Mouse (Mus musculus) midbrain, embryonic 12.5 days (tissue): Measurements from ENCODE around the gene Ube2j1. TPM values are rescaled to one million over a fixed set of nuclear protein-coding genes. Genes with fewer than 3 reads are reported as not detected.

Experiments
- ATAC-seq: fragments of 200-750 bp; cut with Nextera tagmentation; 2 replicates; pipeline ENCODE4 v1.8.0; 2017; ENCODE audit warnings: low read depth, moderate TSS enrichment, moderate library complexity; ENCODE audit not compliant: low FRiP score
- H3K27ac ChIP-seq: fragments of 300-500 bp; sonication (generic); replicated peaks from 2 replicates; pipeline ENCODE4 v1.5.1; 2016; ENCODE audit warnings: mild to moderate bottlenecking
- H3K27me3 ChIP-seq: fragments of 300-500 bp; sonication (generic); 2 replicates; pipeline ENCODE4 v1.6.1; 2016; ENCODE audit warnings: mild to moderate bottlenecking
- H3K36me3 ChIP-seq: fragments of 300-500 bp; sonication (generic); 2 replicates; pipeline ENCODE4 v1.6.1; 2016
- H3K4me1 ChIP-seq: fragments of 300-500 bp; sonication (generic); 2 replicates; pipeline ENCODE4 v1.6.1; 2016
- H3K4me2 ChIP-seq: fragments of 300-500 bp; sonication (generic); replicated peaks from 2 replicates; pipeline ENCODE4 v1.6.1; 2016; ENCODE audit warnings: mild to moderate bottlenecking, moderate library complexity
- H3K4me3 ChIP-seq: fragments of 300-500 bp; sonication (generic); 2 replicates; pipeline ENCODE4 v1.5.1; 2016; ENCODE audit warnings: mild to moderate bottlenecking
- H3K9ac ChIP-seq: fragments of 300-500 bp; sonication (generic); replicated peaks from 2 replicates; pipeline ENCODE4 v1.6.1; 2016; ENCODE audit warnings: mild to moderate bottlenecking, moderate library complexity
- H3K9me3 ChIP-seq: fragments of 300-500 bp; sonication (generic); 2 replicates; pipeline ENCODE4 v1.6.1; 2016; ENCODE audit warnings: mild to moderate bottlenecking
- WGBS: fragments of 180-500 bp; shearing (Covaris S2); methylation state at CpG from one replicate; pipeline ENCODE4 v1.1.7; 2016; 5-methylcytosine and 5-hydroxymethylcytosine counted together
- polyA plus RNA-seq: library from polyadenylated mRNA; unstranded; fragments of >200 nt; fragmentation: Nextera tagmentation; extraction: Ambion mirVana; gene quantifications from 2 replicates; pipeline ENCODE4 v1.2.1, GENCODE M21; 2016

Gene Ube2j1
- 51.7 and 55.1 TPM in 2 replicates for polyA plus RNA-seq

DNA sequence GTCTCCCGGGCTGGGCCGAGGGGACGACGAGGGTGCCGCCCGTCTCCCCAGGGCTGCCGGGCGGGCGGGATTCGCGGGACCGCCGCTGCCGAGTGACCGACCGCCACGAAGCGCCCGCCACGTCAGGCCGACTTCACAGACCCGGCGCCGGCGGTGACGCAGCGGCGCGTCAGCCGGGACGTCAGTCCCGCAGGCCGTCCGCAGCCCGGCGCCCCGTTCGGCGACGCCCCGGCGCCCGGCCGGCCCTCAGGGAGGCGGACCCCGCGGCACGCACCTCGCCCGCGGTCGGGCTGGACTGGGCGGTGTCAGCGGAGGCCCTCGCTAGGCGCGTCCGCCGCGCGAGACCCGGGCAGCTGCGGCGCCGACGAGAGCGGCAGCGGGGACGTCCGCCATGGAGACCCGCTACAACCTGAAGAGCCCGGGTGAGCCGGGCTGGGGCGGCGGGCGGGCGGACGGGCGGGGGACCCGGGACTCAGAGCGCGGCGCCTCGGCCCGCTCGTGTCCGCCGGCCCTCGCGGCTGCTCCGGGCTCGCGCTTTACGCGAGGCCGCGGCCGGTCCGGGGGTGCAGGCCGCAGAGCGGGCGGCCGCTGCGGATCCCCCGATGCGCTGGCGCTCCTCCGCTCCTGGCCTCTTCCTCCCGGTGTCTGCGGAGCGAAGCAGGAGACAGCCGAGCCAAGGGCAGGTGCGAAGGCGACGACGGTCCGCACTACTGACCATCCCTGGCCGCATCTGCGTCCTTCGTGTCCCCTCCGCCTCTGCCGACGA, at the start of gene Ube2j1:
Gene Ube2j1, plus strand, starts transcription at position 222 of the 766 bp plus-strand sequence.
- H3K27me3 ChIP-seq: no peaks in the 10 kb centered on the region
- H3K36me3 ChIP-seq: peaks cover 15% of the 10 kb centered on the region; the same call in 1 of the 2 replicates
- peak; percentile 98 for ATAC-seq
- H3K4me2 ChIP-seq: peak within 1 kb of the TSS; percentile 64
- peak within 1 kb of the TSS; percentile 80 for H3K9ac ChIP-seq
- peak within 1 kb of the TSS; percentile 92 for H3K27ac ChIP-seq
- H3K4me3 ChIP-seq: peak within 1 kb of the TSS; percentile 56
- H3K4me1 ChIP-seq: peaks cover 23% of the 10 kb centered on the region
- 0 out of 2 replicates have a peak, but pooled peaks cover 5% of the 10 kb centered on the region for H3K9me3 ChIP-seq
- 0% methylated on average over 97 of the region's 123 CpGs for WGBS

DNA sequence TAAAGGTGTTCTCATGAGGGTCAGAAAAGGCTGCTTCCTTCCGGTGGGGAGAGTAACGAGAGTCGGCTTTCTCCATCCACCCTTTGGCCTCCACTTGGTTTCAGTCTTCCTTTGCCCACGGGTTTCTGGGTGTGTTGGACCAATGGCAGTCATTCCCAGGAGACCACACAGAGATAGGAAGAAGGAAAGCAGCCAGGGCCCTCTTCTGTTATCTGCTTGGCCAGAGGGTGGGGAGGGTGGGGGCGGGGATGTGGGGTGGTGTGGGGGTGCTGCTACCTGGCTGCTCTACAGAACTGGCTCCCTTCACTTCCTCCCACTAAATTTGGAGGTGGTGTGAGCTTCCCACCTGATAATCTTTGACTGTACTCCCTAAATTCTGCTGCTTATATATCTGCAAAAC, 49.6 kb upstream of the Ube2j1 start:
- peak overlapping the region; percentile 88 for H3K4me2 ChIP-seq

DNA sequence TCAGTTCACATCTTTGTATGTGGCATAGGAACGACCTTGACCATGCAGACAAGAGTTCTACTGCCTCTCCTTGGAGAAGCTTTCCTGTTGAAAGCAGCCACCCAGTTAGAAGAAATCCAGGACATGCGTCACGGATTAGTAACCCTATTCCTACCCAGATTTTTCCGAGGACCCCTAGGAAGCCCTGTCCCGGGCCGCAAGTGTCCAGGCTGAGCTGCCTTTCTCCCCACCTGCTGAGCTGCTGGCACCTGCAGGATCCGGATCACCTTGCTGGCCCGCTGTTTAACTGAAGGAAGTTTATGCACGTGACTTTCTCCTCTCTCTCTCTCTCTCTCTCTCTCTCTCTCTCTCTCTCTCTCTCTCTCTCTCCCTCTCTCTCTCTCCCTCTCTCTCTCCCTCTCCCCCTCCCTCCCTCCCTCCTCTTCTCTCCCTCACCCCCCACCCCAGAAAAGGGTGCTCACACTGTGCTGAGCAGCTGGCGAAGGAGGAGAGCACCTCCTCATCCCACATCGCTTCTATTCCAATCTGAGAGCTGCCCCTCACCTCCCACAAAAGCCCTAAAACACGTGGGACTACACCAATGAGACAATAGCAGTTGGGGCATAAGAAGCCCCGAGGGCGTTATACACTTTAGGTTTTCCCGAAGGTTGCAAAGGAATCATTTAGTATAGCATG, 49.0 kb upstream of the Ube2j1 start:
- Histone ChIP-seq H3K4me2 (peak overlapping the region; percentile 88), H3K9me3 (no peaks in the 10 kb centered on the region), H3K4me3 (peak overlapping the region; percentile 93), H3K4me1 (peaks cover 29% of the 10 kb centered on the region), H3K27ac (peak overlapping the region; percentile 94), H3K9ac (peak overlapping the region; percentile 94; the same call in 1 of the 2 replicates), H3K36me3 (no peaks in the 10 kb centered on the region), H3K27me3 (peaks cover 12% of the 10 kb centered on the region; the same call in 1 of the 2 replicates)
- ATAC-seq: peak; percentile 53
- WGBS: 1% methylated on average over 15 of the region's 15 CpGs

More for the DNA sequence above, 49.6 kb upstream of the Ube2j1 start:
- Histone ChIP-seq H3K4me3 (no peak overlapping the region), H3K27me3 (peaks cover 12% of the 10 kb centered on the region; the same call in 1 of the 2 replicates), H3K4me1 (peaks cover 26% of the 10 kb centered on the region), H3K27ac (no peak overlapping the region), H3K36me3 (no peaks in the 10 kb centered on the region), H3K9ac (no peak overlapping the region), H3K9me3 (no peaks in the 10 kb centered on the region)
- no peak for ATAC-seq
- WGBS: 31% methylated on average over 5 of the region's 5 CpGs

DNA sequence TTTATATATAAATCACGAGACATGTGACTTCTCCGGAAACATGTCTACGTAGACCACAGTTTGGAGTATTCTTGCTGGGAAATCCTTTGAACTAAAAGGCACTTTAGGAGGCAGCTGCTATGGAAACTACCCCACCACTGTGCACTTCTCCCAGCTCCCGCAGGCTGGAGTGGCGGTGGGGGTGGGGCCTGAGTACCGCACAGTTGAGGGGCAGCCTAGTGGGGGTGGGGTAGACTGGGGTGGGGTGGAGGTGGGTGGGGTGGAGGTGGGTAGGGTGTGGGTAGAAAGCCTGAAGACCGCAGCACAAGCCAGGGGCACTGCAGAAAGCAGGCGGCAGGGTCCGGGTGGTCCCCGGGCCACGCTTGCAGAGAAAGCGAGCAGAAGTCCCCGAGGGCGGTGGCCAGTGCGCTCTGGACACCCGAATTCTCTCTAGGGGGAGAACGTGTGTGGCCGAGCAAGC, 48.5 kb upstream of the Ube2j1 start, which contains the start of gene Rragd:
Gene Rragd, plus strand, starts transcription at position 322 of the 460 bp plus-strand sequence.
- WGBS: under 1% methylated on average over 17 of the region's 18 CpGs
- H3K36me3 ChIP-seq: no peaks in the 10 kb centered on the region

DNA sequence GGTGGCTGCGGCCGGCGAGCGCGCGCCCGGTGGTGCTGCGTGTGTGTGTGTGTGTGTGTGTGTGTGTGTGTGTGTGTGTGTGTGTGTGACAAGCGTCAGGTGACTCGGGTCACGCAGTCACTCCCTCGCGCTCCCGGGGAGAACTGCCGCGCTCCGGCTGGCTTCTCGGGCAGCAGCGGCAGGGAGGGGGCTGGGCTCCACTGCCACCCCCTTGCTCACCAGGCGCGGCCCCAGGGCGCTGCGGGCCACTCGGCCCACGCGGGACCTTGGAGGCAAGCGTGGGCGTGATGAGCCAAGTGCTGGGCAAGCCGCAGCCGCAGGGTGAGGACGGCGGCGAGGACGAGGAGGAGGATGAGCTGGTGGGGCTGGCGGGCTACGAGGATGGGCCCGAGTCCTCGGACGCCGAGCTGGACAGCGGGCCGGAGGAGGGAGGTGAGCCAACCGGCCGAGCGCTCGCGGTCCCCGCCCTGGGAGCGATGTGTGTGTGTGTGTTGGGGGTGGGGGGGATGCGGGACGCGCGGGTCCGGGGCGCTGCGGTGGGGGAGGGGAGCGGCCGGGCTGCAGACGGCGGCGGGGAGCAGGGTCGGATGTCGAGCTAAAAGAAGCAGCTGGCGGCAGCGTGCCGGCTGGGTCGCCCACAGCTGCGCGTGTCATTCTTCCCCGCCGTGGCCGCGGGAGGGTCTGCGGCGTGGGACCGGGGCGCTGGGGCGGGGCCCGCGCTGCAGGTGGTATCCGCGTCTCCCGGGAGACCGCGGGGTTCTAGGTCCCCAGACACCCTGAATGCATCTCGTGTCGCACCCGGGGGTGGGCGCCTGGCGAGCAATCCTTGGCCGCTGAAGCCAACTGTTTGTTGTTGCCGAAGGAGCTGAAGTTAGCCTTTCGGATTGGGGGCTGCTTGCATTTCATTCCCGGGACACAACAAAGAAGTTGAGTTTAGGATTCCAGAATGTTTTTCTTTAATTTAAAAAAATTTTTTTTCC, 47.8 kb upstream of the Ube2j1 start:
- Histone ChIP-seq H3K9ac (peak overlapping the region; percentile 94), H3K36me3 (no peaks in the 10 kb centered on the region), H3K9me3 (no peaks in the 10 kb centered on the region), H3K27ac (peak overlapping the region; percentile 94), H3K4me1 (peaks cover 29% of the 10 kb centered on the region), H3K27me3 (peaks cover 12% of the 10 kb centered on the region; the same call in 1 of the 2 replicates), H3K4me2 (peak overlapping the region; percentile 88), H3K4me3 (peak overlapping the region; percentile 93)
- ATAC-seq: peak; percentile 76
- under 1% methylated on average over 67 of the region's 94 CpGs for WGBS

More for the DNA sequence above, 48.5 kb upstream of the Ube2j1 start, which contains the start of gene Rragd:
- no peaks in the 10 kb centered on the region for H3K9me3 ChIP-seq
- H3K4me2 ChIP-seq: peak within 1 kb of the TSS; percentile 88
- ATAC-seq: peak; percentile 79
- peaks cover 29% of the 10 kb centered on the region for H3K4me1 ChIP-seq
- H3K27me3 ChIP-seq: peaks cover 12% of the 10 kb centered on the region; the same call in 1 of the 2 replicates
- peak within 1 kb of the TSS; percentile 93 for H3K4me3 ChIP-seq
- peak within 1 kb of the TSS; percentile 94 for H3K27ac ChIP-seq
- H3K9ac ChIP-seq: peak within 1 kb of the TSS; percentile 94

DNA sequence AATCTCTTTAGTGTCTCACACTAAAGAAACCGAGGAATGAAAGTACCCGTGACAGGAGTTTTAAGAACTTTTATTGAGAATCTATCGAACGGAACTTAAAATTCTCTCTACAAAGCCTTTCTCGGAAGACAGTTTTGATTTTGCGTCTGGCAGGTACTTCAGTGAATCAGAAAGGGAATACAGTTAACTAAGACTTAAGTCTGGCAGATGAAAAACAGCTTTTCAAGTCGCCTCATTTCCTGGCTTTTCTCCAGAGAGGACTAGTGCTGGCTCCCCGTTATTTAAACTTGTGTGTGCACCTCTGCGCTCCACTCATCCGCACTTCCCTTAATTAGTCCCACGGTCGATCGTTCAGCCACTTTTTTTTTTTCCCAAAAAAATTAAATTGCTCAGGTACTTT, 47.0 kb upstream of the Ube2j1 start:
- peak overlapping the region; percentile 94 for H3K27ac ChIP-seq
- no peaks in the 10 kb centered on the region for H3K36me3 ChIP-seq
- 0% methylated on average over 13 of the region's 13 CpGs for WGBS
- peak overlapping the region; percentile 88 for H3K4me2 ChIP-seq
- peaks cover 29% of the 10 kb centered on the region for H3K4me1 ChIP-seq
- H3K9me3 ChIP-seq: no peaks in the 10 kb centered on the region
- ATAC-seq: no peak
- peak overlapping the region; percentile 93 for H3K4me3 ChIP-seq
- H3K27me3 ChIP-seq: peaks cover 12% of the 10 kb centered on the region; the same call in 1 of the 2 replicates
- H3K9ac ChIP-seq: peak overlapping the region; percentile 94

DNA sequence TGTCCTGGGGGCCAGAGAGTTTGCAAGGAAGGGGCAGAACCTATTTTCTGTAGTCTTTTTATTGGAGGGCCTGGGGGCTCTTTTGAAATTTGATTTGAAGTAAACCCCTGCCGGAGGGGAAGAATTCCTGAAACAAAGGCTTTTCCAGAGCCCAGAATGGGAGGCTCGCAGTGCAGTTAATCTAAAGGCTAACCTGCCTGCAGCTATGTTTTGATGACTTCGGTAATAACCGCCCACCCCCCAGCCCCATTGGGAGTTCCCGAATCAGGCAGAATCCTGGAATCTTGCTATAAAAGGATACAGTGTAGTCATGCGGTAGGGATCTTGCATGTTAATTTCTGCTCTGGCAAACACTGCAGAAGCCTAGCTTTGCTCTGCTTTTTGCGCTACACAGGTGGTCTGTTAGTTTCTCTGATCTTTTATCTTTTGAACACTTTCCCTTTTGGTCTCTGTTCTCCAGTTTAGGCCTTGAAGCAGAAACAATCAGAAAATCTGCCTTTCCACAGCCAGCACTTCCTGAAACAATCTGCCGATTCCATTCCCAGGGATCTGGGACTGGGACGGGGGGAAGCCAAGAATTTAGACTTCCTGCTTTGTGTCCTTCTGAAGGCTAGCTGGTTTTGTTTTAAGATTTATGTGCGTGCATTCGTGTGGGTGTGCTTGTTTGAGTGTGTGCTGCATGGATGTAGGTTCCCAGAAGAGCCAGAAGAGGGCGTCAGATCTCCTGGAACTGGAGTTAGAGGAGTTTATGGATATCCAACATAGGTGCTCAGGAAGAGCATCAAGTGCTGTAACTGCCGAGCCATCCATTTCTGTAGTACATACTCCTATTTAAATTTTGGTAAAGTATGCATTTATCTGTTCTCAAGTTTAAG, 46.2 kb upstream of the Ube2j1 start:
- H3K27ac ChIP-seq: peak overlapping the region; percentile 94
- H3K4me2 ChIP-seq: peak overlapping the region; percentile 88
- H3K36me3 ChIP-seq: no peaks in the 10 kb centered on the region
- 6% methylated on average over 13 of the region's 13 CpGs for WGBS
- no peaks in the 10 kb centered on the region for H3K9me3 ChIP-seq
- H3K27me3 ChIP-seq: peaks cover 12% of the 10 kb centered on the region; the same call in 1 of the 2 replicates
- H3K4me1 ChIP-seq: peaks cover 29% of the 10 kb centered on the region
- peak overlapping the region; percentile 93 for H3K4me3 ChIP-seq
- no peak for ATAC-seq
- H3K9ac ChIP-seq: peak overlapping the region; percentile 94

DNA sequence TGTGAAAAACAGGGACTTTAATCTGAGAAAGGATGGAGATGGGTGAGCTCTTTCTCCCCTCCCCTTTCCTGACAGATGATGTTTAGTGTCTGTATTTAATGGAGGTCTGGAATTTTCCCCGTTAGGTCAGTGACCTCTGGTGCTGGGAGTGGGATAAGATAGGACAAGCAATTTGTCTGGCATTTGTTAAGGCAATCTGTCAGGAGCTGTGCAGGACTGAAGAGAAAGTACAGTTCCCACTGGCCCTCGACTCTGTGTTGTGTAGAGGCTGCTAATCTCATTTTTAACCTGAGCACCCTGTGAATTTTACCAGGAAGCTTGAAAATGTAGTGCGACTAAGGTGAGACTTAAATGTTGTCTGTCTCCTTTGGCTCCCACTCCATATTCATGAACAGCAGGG, 45.5 kb upstream of the Ube2j1 start:
- peaks cover 11% of the 10 kb centered on the region; the same call in 1 of the 2 replicates for H3K27me3 ChIP-seq
- 0 out of 2 replicates have a peak overlapping the region, but pooled peaks have one; percentile 17 for H3K9ac ChIP-seq
- no peak for ATAC-seq
- no peaks in the 10 kb centered on the region for H3K36me3 ChIP-seq
- H3K27ac ChIP-seq: peak overlapping the region; percentile 70
- peak overlapping the region; percentile 88 for H3K4me2 ChIP-seq
- no peaks in the 10 kb centered on the region for H3K9me3 ChIP-seq
- peak overlapping the region; percentile 93; the same call in 1 of the 2 replicates for H3K4me3 ChIP-seq
- peaks cover 29% of the 10 kb centered on the region for H3K4me1 ChIP-seq
- WGBS: 2% methylated on average over 3 of the region's 3 CpGs

DNA sequence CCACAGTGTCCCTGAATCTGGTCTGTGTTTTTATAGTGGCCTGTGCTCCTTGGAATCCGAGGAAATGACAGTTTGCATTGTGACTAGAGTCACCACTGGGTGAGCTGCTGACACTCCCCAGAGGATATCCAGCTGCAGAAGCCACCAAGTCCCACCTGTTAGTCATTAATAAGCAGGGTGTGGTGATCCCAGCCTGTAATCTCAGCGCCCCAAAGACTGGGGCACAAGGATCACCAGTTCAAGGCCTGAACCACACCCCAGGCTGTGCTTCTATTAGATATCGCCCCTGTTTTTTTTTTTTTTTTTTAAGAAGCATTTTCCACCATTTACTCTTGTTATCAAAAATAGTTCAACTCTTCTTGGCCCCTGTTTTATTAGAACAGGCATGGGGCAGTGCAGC, 44.2 kb upstream of the Ube2j1 start:
- Histone ChIP-seq H3K9me3 (no peaks in the 10 kb centered on the region), H3K4me3 (no peak overlapping the region), H3K27ac (no peak overlapping the region), H3K4me1 (peaks cover 28% of the 10 kb centered on the region), H3K4me2 (no peak overlapping the region), H3K36me3 (no peaks in the 10 kb centered on the region), H3K9ac (no peak overlapping the region), H3K27me3 (no peaks in the 10 kb centered on the region)
- ATAC-seq: no peak
- 70% methylated on average over 3 of the region's 3 CpGs for WGBS

DNA sequence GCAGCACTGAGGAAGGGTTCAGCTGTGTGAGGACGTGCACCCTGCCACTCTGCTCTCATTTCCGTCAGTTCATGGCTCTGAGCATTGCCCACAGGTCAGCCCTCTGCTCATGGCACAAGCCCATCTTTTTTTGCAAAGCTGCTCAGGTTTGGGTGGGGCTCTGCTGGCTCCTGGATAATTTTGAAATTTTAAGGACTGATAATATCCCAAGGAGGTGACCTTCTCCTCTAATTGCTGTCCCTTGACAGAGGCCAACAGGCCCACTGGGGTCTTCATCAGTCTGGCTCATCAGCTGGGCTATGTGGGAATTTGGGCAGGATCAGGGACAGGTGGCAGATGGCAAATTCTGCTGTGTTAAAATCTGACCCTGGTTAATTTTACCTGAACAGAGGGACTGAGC, 41.9 kb upstream of the Ube2j1 start:
- H3K4me3 ChIP-seq: no peak overlapping the region
- ATAC-seq: no peak
- H3K9ac ChIP-seq: no peak overlapping the region
- no peaks in the 10 kb centered on the region for H3K9me3 ChIP-seq
- 88% methylated on average over 2 of the region's 2 CpGs for WGBS
- H3K36me3 ChIP-seq: no peaks in the 10 kb centered on the region
- H3K27me3 ChIP-seq: no peaks in the 10 kb centered on the region
- H3K27ac ChIP-seq: no peak overlapping the region
- H3K4me1 ChIP-seq: peaks cover 22% of the 10 kb centered on the region
- H3K4me2 ChIP-seq: no peak overlapping the region
